Mouse (Mus musculus): ENCODE measurements around the gene Catip. TPM values are rescaled to one million over a fixed set of nuclear protein-coding genes. Genes with fewer than 3 reads are reported as not detected.
"Not testable (repeated sequence)": the region's sequence is repeated elsewhere in the genome, so short reads cannot be mapped to it uniquely, and the experiment has no call there.

The Catip gene
- polyA plus RNA-seq (2012; rRNA removed), result 0.31 and 0.51 TPM in 2 replicates

- H3K4me3 ChIP-seq (ENCODE audit: extremely low read depth, insufficient read depth, insufficient read length), result no peak within 1 kb of the TSS
- 6% methylated on average over 2 of the region's 2 CpGs for WGBS
- no peaks in the 10 kb centered on the region for H3K36me3 ChIP-seq (ENCODE audit: control insufficient read depth, insufficient read depth, low read length)
- no peaks in the 10 kb centered on the region for H3K4me1 ChIP-seq (ENCODE audit: control insufficient read depth, insufficient read depth, insufficient read length)
- TF ChIP-seq CTCF (IDR thresholded peaks at IDR 0.05; ENCODE audit: extremely low read depth, insufficient read depth, insufficient read length, insufficient replicate concordance) (peak; percentile 68; the same call in 1 of the 2 replicates), POLR2A (IDR thresholded peaks at IDR 0.05; ENCODE audit: low read depth, low read length) (no peak)
- H3K27me3 ChIP-seq (ENCODE audit: control insufficient read depth, insufficient read depth, low read length), result no peaks in the 10 kb centered on the region
- no peak within 1 kb of the TSS for H3K27ac ChIP-seq (ENCODE audit: insufficient read depth, low read length)
- DNase-seq (ENCODE audit: low read depth in 1 of 2, low spot score in 2 of 2), result peak; percentile 44 to 50
These were observed at the start of gene Catip for GRCm38 (mm10) chr1:74361812-74362211. Gene Catip (plus strand): TSS chr1:74362108.

- H3K4me1 ChIP-seq (ENCODE audit: control insufficient read depth, insufficient read depth, insufficient read length), result no peaks in the 10 kb centered on the region
- DNase-seq (ENCODE audit: low read depth in 1 of 2, low spot score in 2 of 2), result peak; percentile 60
- no peak overlapping the region for H3K27ac ChIP-seq (ENCODE audit: insufficient read depth, low read length)
- H3K36me3 ChIP-seq (ENCODE audit: control insufficient read depth, insufficient read depth, low read length), result no peaks in the 10 kb centered on the region
- H3K4me3 ChIP-seq (ENCODE audit: extremely low read depth, insufficient read depth, insufficient read length), result no peak overlapping the region
- 3% methylated on average over 3 of the region's 3 CpGs for WGBS
- no peaks in the 10 kb centered on the region for H3K27me3 ChIP-seq (ENCODE audit: control insufficient read depth, insufficient read depth, low read length)
- TF ChIP-seq POLR2A (IDR thresholded peaks at IDR 0.05; ENCODE audit: low read depth, low read length), result no peak
- TF ChIP-seq CTCF (IDR thresholded peaks at IDR 0.05; ENCODE audit: extremely low read depth, insufficient read depth, insufficient read length, insufficient replicate concordance), result peak; percentile 59; the same call in 1 of the 2 replicates
These were observed 48.7 kb upstream of the Catip start for GRCm38 (mm10) chr1:74313049-74313692.

GRCm38 (mm10) chr1:74314796-74315195 is 47.1 kb upstream of the Catip start:
- H3K27me3 ChIP-seq (ENCODE audit: control insufficient read depth, insufficient read depth, low read length), result no peaks in the 10 kb centered on the region
- H3K4me1 ChIP-seq (ENCODE audit: control insufficient read depth, insufficient read depth, insufficient read length), result no peaks in the 10 kb centered on the region
- no peak for DNase-seq (ENCODE audit: low read depth in 1 of 2, low spot score in 2 of 2)
- no peaks in the 10 kb centered on the region for H3K36me3 ChIP-seq (ENCODE audit: control insufficient read depth, insufficient read depth, low read length)
- H3K27ac ChIP-seq (ENCODE audit: insufficient read depth, low read length), result no peak overlapping the region
- H3K4me3 ChIP-seq (ENCODE audit: extremely low read depth, insufficient read depth, insufficient read length), result no peak overlapping the region
- WGBS, result 86% methylated on average over 3 of the region's 3 CpGs
- TF ChIP-seq POLR2A (IDR thresholded peaks at IDR 0.05; ENCODE audit: low read depth, low read length), result no peak
- TF ChIP-seq CTCF (IDR thresholded peaks at IDR 0.05; ENCODE audit: extremely low read depth, insufficient read depth, insufficient read length, insufficient replicate concordance), result no peak

GRCm38 (mm10) chr1:74316114-74316827 is 45.6 kb upstream of the Catip start:
- no peak overlapping the region for H3K4me3 ChIP-seq (ENCODE audit: extremely low read depth, insufficient read depth, insufficient read length)
- H3K27me3 ChIP-seq (ENCODE audit: control insufficient read depth, insufficient read depth, low read length), result no peaks in the 10 kb centered on the region
- no peaks in the 10 kb centered on the region for H3K4me1 ChIP-seq (ENCODE audit: control insufficient read depth, insufficient read depth, insufficient read length)
- WGBS, result 62% methylated on average over 4 of the region's 4 CpGs
- TF ChIP-seq POLR2A (IDR thresholded peaks at IDR 0.05; ENCODE audit: low read depth, low read length) (no peak), CTCF (IDR thresholded peaks at IDR 0.05; ENCODE audit: extremely low read depth, insufficient read depth, insufficient read length, insufficient replicate concordance) (no peak)
- no peaks in the 10 kb centered on the region for H3K36me3 ChIP-seq (ENCODE audit: control insufficient read depth, insufficient read depth, low read length)
- DNase-seq (ENCODE audit: low read depth in 1 of 2, low spot score in 2 of 2), result no peak
- H3K27ac ChIP-seq (ENCODE audit: insufficient read depth, low read length), result no peak overlapping the region

- Histone ChIP-seq H3K27me3 (ENCODE audit: control insufficient read depth, insufficient read depth, low read length) (no peaks in the 10 kb centered on the region), H3K27ac (ENCODE audit: insufficient read depth, low read length) (no peak overlapping the region), H3K36me3 (ENCODE audit: control insufficient read depth, insufficient read depth, low read length) (no peaks in the 10 kb centered on the region), H3K4me3 (ENCODE audit: extremely low read depth, insufficient read depth, insufficient read length) (no peak overlapping the region), H3K4me1 (ENCODE audit: control insufficient read depth, insufficient read depth, insufficient read length) (no peaks in the 10 kb centered on the region)
- WGBS, result 91% methylated on average over 3 of the region's 3 CpGs
- TF ChIP-seq POLR2A (IDR thresholded peaks at IDR 0.05; ENCODE audit: low read depth, low read length) (no peak), CTCF (IDR thresholded peaks at IDR 0.05; ENCODE audit: extremely low read depth, insufficient read depth, insufficient read length, insufficient replicate concordance) (no peak)
- DNase-seq (ENCODE audit: low read depth in 1 of 2, low spot score in 2 of 2), result no peak
These were observed 43.2 kb upstream of the Catip start for GRCm38 (mm10) chr1:74318711-74319110.

- H3K27ac ChIP-seq (ENCODE audit: insufficient read depth, low read length), result no peak overlapping the region
- H3K4me1 ChIP-seq (ENCODE audit: control insufficient read depth, insufficient read depth, insufficient read length), result no peaks in the 10 kb centered on the region
- H3K4me3 ChIP-seq (ENCODE audit: extremely low read depth, insufficient read depth, insufficient read length), result no peak overlapping the region
- 83% methylated on average over 3 of the region's 3 CpGs for WGBS
- TF ChIP-seq CTCF (IDR thresholded peaks at IDR 0.05; ENCODE audit: extremely low read depth, insufficient read depth, insufficient read length, insufficient replicate concordance), result no peak
- no peak for TF ChIP-seq POLR2A (IDR thresholded peaks at IDR 0.05; ENCODE audit: low read depth, low read length)
- no peak for DNase-seq (ENCODE audit: low read depth in 1 of 2, low spot score in 2 of 2)
- H3K36me3 ChIP-seq (ENCODE audit: control insufficient read depth, insufficient read depth, low read length), result no peaks in the 10 kb centered on the region
- H3K27me3 ChIP-seq (ENCODE audit: control insufficient read depth, insufficient read depth, low read length), result no peaks in the 10 kb centered on the region
These were observed 40.5 kb upstream of the Catip start for GRCm38 (mm10) chr1:74321396-74321795.

GRCm38 (mm10) chr1:74326916-74327315 is 35.0 kb upstream of the Catip start:
- not testable (repeated sequence) for H3K36me3 ChIP-seq (ENCODE audit: control insufficient read depth, insufficient read depth, low read length); H3K4me3 ChIP-seq (ENCODE audit: extremely low read depth, insufficient read depth, insufficient read length); H3K27me3 ChIP-seq (ENCODE audit: control insufficient read depth, insufficient read depth, low read length); DNase-seq (ENCODE audit: low read depth in 1 of 2, low spot score in 2 of 2); H3K4me1 ChIP-seq (ENCODE audit: control insufficient read depth, insufficient read depth, insufficient read length); H3K27ac ChIP-seq (ENCODE audit: insufficient read depth, low read length)
- 84% methylated on average over 2 of the region's 2 CpGs for WGBS
